Mouse (Mus musculus): ENCODE data around the gene Tbc1d2.
A peak's percentile ranks its signal among the peaks of the same experiment; 100 is the strongest.

DNA sequence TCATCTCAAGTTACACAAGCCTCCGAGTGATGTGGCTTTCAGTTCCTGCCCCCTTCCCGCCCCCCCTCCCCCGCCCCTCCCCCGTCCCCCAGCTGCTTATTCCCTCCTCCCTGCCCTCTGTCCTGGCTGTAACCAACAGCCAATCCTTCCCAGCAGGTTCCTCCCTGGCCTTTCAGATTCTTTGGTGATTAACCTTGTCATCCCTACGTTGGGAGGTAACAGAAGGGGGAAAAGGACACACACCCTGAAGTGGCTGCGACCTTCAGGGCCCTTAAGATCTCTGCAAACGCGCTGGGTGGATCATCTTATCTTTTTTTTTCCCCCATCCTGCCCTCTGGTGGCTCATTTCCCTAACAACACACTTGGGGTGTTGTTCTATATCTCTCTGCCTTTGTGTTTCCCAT is 15.4 kb upstream of the Tbc1d2 start:
- TF ChIP-seq EP300 (IDR thresholded peaks at IDR 0.05; ENCODE audit: low read depth) (no peak), CTCF (IDR thresholded peaks at IDR 0.05; ENCODE audit: low read depth) (peak; percentile 29; the same call in 1 of the 2 replicates)
